Mouse (Mus musculus) stomach, embryonic 16.5 days (tissue): ENCODE results near the gene Dhcr24. TPM values are rescaled to one million over a fixed set of nuclear protein-coding genes. Genes with fewer than 3 reads are reported as not detected.

Source experiments
- ATAC-seq: fragments of 200-750 bp; cut with Nextera tagmentation; 2 replicates; pipeline ENCODE4 v1.8.0; 2017; ENCODE audit warnings: moderate number of reproducible peaks, moderate TSS enrichment; ENCODE audit not compliant: insufficient read depth, low FRiP score
- H3K27ac ChIP-seq: fragments of 300-500 bp; sonication (generic); 2 replicates; pipeline ENCODE4 v1.5.1; 2014; ENCODE audit warnings: low read length
- H3K27me3 ChIP-seq: fragments of 300-500 bp; sonication (generic); 2 replicates; pipeline ENCODE4 v1.6.1; 2014; ENCODE audit warnings: low read length, control low read depth, mixed read lengths; ENCODE audit not compliant: control insufficient read depth, insufficient read depth
- H3K36me3 ChIP-seq: fragments of 300-500 bp; sonication (generic); 2 replicates; pipeline ENCODE4 v1.6.1; 2014; ENCODE audit warnings: low read length; ENCODE audit not compliant: control insufficient read depth, insufficient read depth
- H3K4me1 ChIP-seq: fragments of 300-500 bp; sonication (generic); 2 replicates; pipeline ENCODE4 v1.6.1; 2014; ENCODE audit warnings: low read length, control low read depth, mixed read lengths; ENCODE audit not compliant: control insufficient read depth, insufficient read depth
- H3K4me2 ChIP-seq: fragments of 300-500 bp; sonication (generic); 2 replicates; pipeline ENCODE4 v1.6.1; 2014; ENCODE audit warnings: low read depth, low read length, mixed read lengths
- H3K4me3 ChIP-seq: fragments of 300-500 bp; sonication (generic); replicated peaks from 2 replicates; pipeline ENCODE4 v1.5.1; 2014; ENCODE audit warnings: mild to moderate bottlenecking, low read length
- H3K9ac ChIP-seq: fragments of 300-500 bp; sonication (generic); 2 replicates; pipeline ENCODE4 v1.6.1; 2014; ENCODE audit warnings: low read length
- H3K9me3 ChIP-seq: fragments of 300-500 bp; sonication (generic); replicated peaks from 2 replicates; pipeline ENCODE4 v1.6.1; 2016; ENCODE audit warnings: low read length, control low read depth; ENCODE audit not compliant: control insufficient read depth
- WGBS: fragments of 180-500 bp; shearing (Covaris S2); extraction: QIAGEN DNeasy Blood & Tissue Kit; methylation state at CpG from one replicate; pipeline ENCODE4 v1.1.7; 2014; 5-methylcytosine and 5-hydroxymethylcytosine counted together
- polyA plus RNA-seq: library from polyadenylated mRNA; unstranded; fragments of >200 nt; fragmentation: Nextera tagmentation; extraction: Ambion mirVana; gene quantifications from 2 replicates; pipeline ENCODE4 v1.2.1, GENCODE M21; 2015

Dhcr24 gene
- polyA plus RNA-seq, 1 experiment from 2014 or later = 4.2 TPM

DNA sequence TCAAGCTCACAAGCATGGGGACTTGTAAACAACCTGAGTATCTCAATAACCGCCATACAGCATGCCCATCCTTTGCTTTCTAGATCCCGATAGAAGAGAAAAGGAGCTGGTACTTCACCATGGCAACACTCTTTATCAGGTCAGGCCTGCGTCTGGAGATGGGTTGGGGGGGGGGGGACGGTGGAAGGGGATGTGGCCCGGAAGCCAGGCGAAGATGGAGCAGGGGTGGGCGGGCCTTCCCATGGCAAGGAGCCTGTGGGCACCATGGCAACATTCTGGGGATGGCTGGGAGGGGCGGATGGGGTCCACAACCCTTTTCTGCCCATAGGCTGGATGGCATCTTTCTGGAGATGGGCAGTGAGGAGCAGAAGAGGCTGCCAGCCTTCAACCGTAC, 73.2 kb downstream of the Dhcr24 start:
- Histone ChIP-seq H3K27me3 (no peaks in the 10 kb centered on the region), H3K4me1 (peaks cover 23% of the 10 kb centered on the region), H3K4me2 (no peak overlapping the region), H3K9ac (no peak overlapping the region), H3K9me3 (no peaks in the 10 kb centered on the region), H3K4me3 (no peak overlapping the region), H3K36me3 (no peaks in the 10 kb centered on the region), H3K27ac (peak overlapping the region; percentile 79)
- WGBS = 44% methylated on average over 9 of the region's 9 CpGs
- ATAC-seq = no peak

Other genes starting within 250 kb of the Dhcr24 start
- 4.8 and 5.4 TPM in 2 replicates for gene Usp24, start 244.8 kb upstream of the Dhcr24 start, polyA plus RNA-seq
- 23.0 and 24.7 TPM in 2 replicates for gene Pcsk9, start 96.7 kb upstream of the Dhcr24 start, polyA plus RNA-seq
- not detected in 2 replicates for gene Bsnd, start 68.8 kb upstream of the Dhcr24 start, polyA plus RNA-seq
- gene Lexm, start 56.2 kb downstream of the Dhcr24 start, polyA plus RNA-seq = not detected in 2 replicates
- 12.6 and 15.3 TPM in 2 replicates for gene Ttc22, start 61.4 kb downstream of the Dhcr24 start, polyA plus RNA-seq
- gene Pars2, start 90.0 kb downstream of the Dhcr24 start, polyA plus RNA-seq = 12.8 and 13.8 TPM in 2 replicates
- gene Ttc4, start 117.9 kb downstream of the Dhcr24 start, polyA plus RNA-seq = 82.7 and 83.3 TPM in 2 replicates
- gene Mroh7, start 169.9 kb downstream of the Dhcr24 start, polyA plus RNA-seq = 0.14 TPM in 1 of 2 replicates, not detected in the other
- 5.4 and 7.7 TPM in 2 replicates for gene Fam151a, start 172.9 kb downstream of the Dhcr24 start, polyA plus RNA-seq
- 7.9 and 10.5 TPM in 2 replicates for gene Acot11, start 244.0 kb downstream of the Dhcr24 start, polyA plus RNA-seq